Mouse (Mus musculus) layer of hippocampus, adult 8-10 months (tissue): Measurements from ENCODE around the gene Obscn. TPM values are rescaled to one million over a fixed set of nuclear protein-coding genes. Genes with fewer than 3 reads are reported as not detected.

ENCODE experiments used
- DNase-seq, 2 experiments: peaks; one replicate each; pipeline ENCODE4 v3.0.0; 2022; ENCODE audit warnings: low spot score in 2 of 2
- total RNA-seq, 4 experiments: library from RNA; stranded (reverse); gene quantifications; 2 replicates each; pipeline ENCODE4 v1.2.4; 2022

Obscn gene
- total RNA-seq, 4 experiments from 2014 or later: 1.2 to 1.9 (median 1.5) TPM

DNA sequence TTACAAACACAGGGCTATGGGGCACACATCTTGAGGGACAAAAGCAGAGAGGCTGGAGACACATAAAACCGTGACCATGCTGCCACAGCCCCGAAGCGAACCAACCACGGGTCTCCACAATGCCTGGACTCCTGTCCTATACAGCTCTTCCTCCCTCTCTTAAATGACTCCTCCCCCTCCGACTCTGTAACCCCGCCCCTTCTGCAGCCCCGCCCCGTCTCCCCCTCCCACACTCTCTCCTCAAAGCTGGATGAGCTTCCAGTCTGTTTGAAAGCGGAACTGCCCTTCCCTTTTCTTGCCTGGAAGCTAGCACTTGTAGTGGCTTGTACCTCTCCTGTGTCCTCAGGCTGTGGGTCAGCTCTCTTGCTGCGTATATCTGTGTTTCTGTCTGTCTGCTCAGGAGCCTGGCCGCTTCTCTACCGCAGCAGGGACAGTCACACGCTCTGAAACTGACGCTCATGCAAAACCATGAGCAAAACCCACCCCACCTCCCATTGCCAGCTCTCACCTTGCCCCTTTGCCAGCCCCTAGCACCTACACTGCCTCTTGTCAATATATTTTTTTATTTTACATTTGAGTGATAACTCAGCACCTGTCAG, 5.7 kb upstream of the Obscn start:
- no peak for DNase-seq

DNA sequence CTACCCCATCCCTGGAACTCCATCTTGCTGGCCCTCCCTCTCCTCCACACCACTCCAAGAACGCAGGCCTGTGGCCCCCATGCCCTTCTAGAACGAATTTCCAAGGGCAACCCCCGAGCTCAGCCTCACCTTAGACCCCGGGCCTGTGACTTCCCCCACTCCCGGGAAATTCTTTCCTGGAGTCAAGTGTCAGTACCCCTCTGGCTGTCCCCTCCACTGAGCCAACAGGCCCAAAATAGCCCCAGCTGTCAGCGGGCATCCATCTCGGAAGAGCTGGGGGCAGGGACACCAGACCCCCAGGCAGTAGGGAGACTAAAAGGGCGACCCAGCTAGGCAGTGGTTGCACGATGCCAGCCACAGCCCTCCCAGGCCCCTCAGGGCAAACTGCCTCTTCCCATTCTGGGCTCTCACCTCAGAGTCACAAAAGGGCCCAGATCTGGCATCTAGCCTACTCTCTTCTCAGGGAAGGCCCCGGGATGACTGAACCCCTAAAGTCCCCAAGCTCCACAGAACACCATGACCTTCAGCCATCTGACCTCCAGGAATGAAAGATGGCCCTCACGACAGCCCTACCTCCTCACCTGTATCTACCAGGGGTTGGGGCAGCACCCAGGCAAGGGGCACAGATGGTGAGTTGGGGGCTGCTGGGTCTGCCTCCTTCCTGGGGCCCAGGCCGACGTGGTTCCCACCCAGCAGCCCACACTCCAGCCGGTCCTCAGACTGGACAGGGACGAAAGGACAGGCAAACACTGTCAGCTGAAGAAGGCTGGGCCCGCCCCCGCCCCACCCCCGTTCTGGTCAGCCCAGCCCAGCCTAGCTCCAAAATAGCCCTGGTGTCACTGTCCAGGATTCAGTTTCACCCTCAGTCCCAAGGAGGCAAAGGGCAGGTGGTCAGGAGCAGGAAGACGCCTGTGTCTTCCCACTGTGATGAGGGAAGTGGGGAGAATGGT, 2.6 kb upstream of the Obscn start:
- DNase-seq: no peak

DNA sequence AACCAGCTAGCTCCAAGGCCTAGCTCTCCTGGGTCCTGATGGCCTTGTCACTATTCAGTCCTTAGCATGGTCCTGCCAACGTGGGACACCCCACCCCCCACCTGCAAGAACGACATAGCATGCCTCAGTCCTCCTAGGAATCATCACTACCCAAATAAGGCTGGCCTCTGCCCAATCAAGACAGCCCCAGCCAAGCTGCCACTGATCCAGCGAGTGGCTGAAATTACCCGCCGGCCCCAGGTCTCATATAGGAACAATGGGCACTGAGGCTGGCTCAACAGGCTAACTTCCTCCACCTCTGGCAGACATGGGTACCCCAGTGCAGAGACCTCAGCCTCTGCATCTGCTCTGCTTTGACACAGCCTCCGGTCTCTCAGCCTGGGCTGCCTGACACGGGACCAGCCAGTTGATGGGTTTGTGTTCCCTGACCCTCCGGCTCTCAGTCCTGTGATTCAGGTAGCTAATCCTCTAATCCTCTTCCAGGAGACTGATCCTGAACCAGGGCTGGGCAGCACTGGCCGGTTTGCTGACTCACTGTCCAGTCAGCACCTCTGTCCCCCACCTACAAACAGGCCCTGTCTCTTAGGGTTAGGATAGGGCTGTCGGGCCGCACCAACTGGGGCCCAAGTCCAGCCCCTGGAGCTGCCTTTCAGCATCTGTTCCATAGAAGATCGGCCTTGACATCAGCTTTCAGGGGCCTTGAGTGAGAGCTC, 948 bp upstream of the Obscn start:
- DNase-seq: no peak

DNA sequence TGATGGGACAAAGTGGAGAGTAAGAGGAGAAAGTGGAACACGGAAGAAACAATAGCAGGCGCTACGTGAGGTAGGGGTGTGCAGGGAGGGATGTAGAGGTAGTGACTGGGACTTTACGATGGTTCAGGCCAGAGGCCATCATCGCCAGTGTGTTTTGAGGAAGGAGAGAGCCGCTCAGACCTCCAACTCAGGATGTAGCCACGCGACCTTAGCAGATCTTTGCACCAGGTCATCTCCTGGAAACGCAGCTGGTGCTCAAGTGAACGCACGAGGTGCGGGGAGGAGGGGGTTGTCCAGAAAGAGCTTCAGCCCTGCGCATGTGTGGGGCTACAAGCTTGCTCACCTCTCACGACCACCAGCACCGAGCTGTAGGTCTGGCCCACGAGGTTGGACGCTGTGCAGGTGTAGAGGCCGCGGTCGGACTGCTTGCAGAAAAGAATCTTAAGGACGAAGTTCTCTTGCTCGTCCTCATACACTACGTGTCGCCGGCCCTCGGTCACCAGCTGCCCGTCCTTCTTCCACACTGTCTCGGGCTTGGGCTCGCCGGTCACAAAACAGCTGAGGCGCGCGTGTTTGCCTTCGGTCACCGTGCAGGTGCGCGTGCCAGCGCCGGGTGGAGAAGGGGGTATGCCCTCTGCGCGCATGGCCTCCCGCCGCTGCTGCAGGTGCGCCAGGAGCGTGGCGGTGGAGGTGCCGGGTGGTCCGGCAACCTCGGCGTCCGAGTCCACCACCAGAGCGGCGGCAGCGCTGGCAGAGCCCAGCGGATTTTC, 966 bp downstream of the Obscn start:
- no peak for DNase-seq

- no peak for DNase-seq
These were observed 1.7 kb downstream of the Obscn start for GRCm38 (mm10) chr11:59134373-59134997.

GRCm38 (mm10) chr11:59132065-59132464, 4.1 kb downstream of the Obscn start:
- no peak for DNase-seq

DNA sequence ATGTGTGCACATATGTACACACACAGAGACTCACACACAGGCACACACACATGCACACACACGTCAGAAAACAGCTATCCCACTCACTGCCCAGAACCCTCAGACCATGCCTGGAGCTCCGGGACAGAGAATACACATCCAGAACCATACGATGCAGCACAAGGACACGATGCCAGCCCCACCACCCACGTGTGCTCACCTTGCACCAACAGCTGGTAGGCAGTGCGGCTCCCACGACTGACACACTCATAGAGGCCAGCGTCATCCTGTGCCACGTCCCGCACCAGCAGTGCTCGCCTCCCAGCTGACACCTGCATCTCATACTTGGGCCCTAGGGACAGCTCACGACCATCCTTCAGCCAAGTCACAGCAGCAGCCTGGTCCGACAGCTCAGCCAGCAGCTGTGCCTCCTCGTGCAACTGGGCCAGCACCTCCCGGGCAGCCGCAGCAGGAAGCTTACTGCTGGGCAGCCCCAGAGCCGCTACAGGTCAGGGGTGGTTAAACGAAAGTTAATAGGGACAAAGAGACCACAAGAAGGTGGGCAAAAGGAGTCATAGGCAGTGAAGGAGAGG, 4.8 kb downstream of the Obscn start:
- DNase-seq: no peak

DNA sequence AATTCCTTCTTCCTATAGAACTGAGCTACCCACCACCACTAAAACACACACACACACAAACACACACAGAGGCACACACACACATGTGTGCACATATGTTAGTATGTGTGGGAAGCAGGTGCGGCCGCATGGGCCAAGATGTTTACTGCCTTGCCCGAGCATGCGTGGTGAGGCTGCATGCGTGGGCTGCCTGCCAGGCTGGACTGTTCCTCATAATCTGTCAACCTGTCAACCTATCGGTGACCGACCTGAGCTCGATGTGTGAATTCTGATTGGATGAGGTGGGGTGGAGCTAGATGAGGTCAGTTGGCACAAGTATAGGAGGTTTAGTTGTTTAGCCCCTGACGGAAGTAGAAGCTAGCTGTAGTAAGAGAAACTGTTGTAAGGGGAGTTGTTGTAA, 5.4 kb downstream of the Obscn start:
- DNase-seq: no peak

DNA sequence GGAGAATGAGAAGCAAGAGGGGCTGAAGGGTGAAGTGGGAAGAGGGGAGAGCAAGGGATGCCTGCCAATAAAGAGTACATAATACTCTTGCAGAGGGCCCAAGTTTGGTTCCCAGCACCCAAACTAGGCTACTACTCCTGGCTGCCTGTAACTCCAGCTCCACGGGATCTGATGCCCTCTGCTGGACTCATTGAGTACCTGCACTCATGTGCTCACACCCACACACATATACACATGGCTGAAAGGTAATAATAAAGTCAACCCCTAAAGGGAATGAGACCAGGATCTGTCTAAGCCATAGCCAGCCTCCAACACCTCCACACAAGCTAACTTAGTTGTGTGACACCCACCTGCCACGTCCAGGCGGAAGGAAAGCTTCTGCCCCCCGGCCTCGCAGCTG, 30.3 kb downstream of the Obscn start:
- no peak for DNase-seq

GRCm38 (mm10) chr11:59102324-59102723, 33.9 kb downstream of the Obscn start:
- DNase-seq: no peak

- DNase-seq: no peak
These were observed 37.9 kb downstream of the Obscn start for GRCm38 (mm10) chr11:59098339-59098738.

DNA sequence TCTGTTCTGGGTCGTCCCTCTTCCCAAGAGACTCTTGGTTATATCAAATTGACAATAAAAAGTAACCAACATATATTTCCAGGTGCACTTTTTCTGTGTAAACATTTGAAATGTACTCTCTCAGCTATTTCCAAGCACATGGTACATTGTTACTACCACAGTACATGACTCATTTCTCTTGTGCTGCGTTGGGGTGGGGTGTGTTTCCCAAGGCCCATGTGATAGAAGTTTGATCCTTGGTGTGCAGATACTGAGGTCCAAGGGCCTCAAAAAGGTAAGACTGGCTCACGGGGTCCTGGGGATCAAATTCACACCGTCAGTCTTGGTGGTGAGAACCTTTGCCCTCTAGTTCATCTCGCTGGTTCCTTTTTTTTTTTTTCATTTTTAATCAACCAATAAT, 38.4 kb downstream of the Obscn start:
- no peak for DNase-seq

- DNase-seq: no peak
These were observed 42.0 kb downstream of the Obscn start for GRCm38 (mm10) chr11:59094213-59094612.

GRCm38 (mm10) chr11:59087581-59087980, 48.6 kb downstream of the Obscn start:
- no peak for DNase-seq

DNA sequence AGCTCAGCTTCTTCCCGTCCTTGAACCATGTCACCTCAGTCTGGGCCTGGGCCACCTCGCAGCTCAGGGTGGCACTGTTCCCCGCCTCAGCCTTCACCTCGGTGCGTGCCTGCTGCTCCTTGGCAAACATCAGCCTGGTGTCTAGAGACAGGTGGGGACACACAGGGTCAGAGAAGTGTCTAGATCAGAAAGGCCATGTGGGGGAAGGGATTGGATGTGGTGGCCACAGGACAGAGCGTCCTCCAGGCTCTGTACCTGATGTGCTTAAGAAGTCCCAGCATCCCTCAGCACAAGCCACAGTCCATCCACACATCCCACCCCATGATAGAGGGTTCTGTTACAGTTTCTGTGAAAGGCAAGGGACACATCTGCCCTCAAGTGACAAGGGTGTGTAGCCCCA, 51.0 kb downstream of the Obscn start:
- DNase-seq: no peak

- DNase-seq: no peak
These were observed 53.1 kb downstream of the Obscn start for GRCm38 (mm10) chr11:59083125-59083524.

- no peak for DNase-seq
These were observed 57.9 kb downstream of the Obscn start for GRCm38 (mm10) chr11:59078311-59078710.

DNA sequence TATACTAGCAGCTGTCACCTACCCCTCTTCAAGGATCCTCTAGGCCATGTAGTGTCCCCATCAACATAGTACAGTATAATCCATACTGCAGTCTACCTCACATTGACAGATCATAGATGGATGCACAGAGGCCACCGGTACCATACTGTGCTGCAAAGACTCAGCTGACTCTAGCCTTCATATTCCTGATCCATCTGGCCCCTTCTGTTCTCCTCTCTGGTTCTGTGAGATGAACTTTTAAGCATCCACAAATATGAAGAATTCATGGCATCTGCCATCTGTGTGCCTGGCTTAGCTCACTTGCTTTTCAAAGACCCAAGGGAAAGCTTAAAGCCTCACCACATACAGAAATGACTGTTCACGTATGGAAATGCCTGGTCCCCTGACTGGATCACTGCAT, 65.9 kb downstream of the Obscn start:
- peak in 1 of 2 experiments; percentile 32 for DNase-seq

GRCm38 (mm10) chr11:59068922-59069321, 67.3 kb downstream of the Obscn start:
- DNase-seq: no peak

DNA sequence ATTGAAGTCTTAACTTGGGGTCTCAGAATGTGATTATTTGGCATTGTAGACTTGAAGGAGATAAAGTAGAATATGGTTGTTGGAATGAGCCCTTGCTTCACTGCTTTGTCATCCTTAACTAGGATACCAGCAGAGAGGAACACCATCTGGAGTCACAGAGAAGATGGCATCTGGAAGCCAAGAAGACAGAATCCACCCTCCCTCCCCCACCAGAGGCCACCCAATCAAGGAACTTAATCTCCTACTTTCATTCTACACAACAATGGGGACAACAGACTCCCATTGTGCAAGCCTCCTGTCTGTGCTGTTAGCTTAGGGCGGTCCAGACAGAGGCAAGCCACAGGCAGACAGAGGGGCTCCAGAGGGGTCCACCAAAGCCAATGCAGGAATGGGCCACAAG, 67.8 kb downstream of the Obscn start:
- no peak for DNase-seq

DNA sequence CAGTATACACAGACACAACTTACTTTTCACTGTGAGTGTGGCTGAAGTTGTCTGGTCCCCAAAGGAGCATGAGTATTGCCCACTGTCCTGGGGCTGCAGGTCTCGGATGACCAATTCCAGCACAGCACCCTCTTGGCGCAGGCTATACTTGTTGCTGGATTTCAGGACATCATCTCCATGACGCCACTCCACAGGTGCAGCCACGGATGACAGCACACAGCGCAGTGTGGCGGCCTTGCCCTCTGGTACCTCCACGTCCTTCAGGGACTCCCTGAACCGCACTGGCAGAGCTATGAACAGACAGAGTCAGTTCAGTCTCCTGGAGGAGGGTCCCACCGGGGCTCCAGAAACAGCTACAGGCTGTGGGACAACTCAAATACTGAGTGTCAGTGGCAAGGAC, 68.3 kb downstream of the Obscn start:
- no peak for DNase-seq
